Mouse (Mus musculus) cerebellum, adult 2 months (tissue): Measurements from ENCODE around the gene Grk5.

Experiments used
- CTCF ChIP-seq: fragments of 200-500 bp; IDR thresholded peaks from 2 replicates; pipeline ENCODE4 v1.5.1; 2011; ENCODE audit warnings: low read depth, mild to moderate bottlenecking, control low read depth, low read length, moderate library complexity, borderline replicate concordance; ENCODE audit not compliant: insufficient read depth
- POLR2A ChIP-seq: fragments of 200-500 bp; IDR thresholded peaks from 2 replicates; pipeline ENCODE4 v1.6.1; 2011; ENCODE audit warnings: low read length, control low read depth, borderline replicate concordance; ENCODE audit not compliant: insufficient read depth

- TF ChIP-seq CTCF (no peak), POLR2A (no peak)
Observed at GRCm38 (mm10) chr19:60967909-60968308, 78.4 kb downstream of the Grk5 start.
